Mouse (Mus musculus) liver, embryonic 11.5 days (tissue): Measurements from ENCODE around the gene Slc26a10. TPM values are rescaled to one million over a fixed set of nuclear protein-coding genes. Genes with fewer than 3 reads are reported as not detected.
"Not testable (repeated sequence)": the region's sequence is repeated elsewhere in the genome, so short reads cannot be mapped to it uniquely, and the experiment has no call there.

Experiments used
- ATAC-seq: fragments of 200-750 bp; cut with Nextera tagmentation; replicated peaks from 2 replicates; pipeline ENCODE4 v1.8.0; 2017; ENCODE audit warnings: moderate number of reproducible peaks, mild to moderate bottlenecking, moderate TSS enrichment, moderate library complexity; ENCODE audit not compliant: low FRiP score
- DNase-seq: peaks from one replicate; pipeline ENCODE4 v3.0.0-alpha.2; 2017; ENCODE audit warnings: low spot score
- H3K27ac ChIP-seq: fragments of 300-500 bp; sonication (generic); 2 replicates; pipeline ENCODE4 v1.5.1; 2014; ENCODE audit warnings: mild to moderate bottlenecking, low read depth, low read length, control low read depth
- H3K27me3 ChIP-seq: fragments of 300-500 bp; sonication (generic); replicated peaks from 2 replicates; pipeline ENCODE4 v1.6.1; 2014; ENCODE audit warnings: low read length, mixed read lengths; ENCODE audit not compliant: control insufficient read depth, insufficient read depth
- H3K36me3 ChIP-seq: fragments of 300-500 bp; sonication (generic); 2 replicates; pipeline ENCODE4 v1.6.1; 2014; ENCODE audit warnings: mild to moderate bottlenecking, low read length, moderate library complexity, mixed read lengths; ENCODE audit not compliant: control insufficient read depth, insufficient read depth
- H3K4me1 ChIP-seq: fragments of 300-500 bp; sonication (generic); replicated peaks from 2 replicates; pipeline ENCODE4 v1.6.1; 2014; ENCODE audit warnings: low read length, mixed read lengths; ENCODE audit not compliant: control insufficient read depth, insufficient read depth
- H3K4me2 ChIP-seq: fragments of 300-500 bp; sonication (generic); 2 replicates; pipeline ENCODE4 v1.6.1; 2014; ENCODE audit warnings: mild to moderate bottlenecking, control low read depth, moderate library complexity
- H3K4me3 ChIP-seq: fragments of 300-500 bp; sonication (generic); 2 replicates; pipeline ENCODE4 v1.5.1; 2014; ENCODE audit warnings: low read depth, low read length, control low read depth
- H3K9ac ChIP-seq: fragments of 300-500 bp; sonication (generic); 2 replicates; pipeline ENCODE4 v1.6.1; 2014; ENCODE audit warnings: low read depth, low read length, control low read depth
- H3K9me3 ChIP-seq: fragments of 300-500 bp; sonication (generic); 2 replicates; pipeline ENCODE4 v1.6.1; 2016; ENCODE audit warnings: low read length, inconsistent platforms, mixed read lengths; ENCODE audit not compliant: control insufficient read depth
- WGBS: fragments of 180-500 bp; shearing (Covaris S2); extraction: QIAGEN DNeasy Blood & Tissue Kit; methylation state at CpG from one replicate; pipeline ENCODE4 v1.1.7; 2014; 5-methylcytosine and 5-hydroxymethylcytosine counted together
- polyA plus RNA-seq: library from polyadenylated mRNA; unstranded; fragments of >200 nt; fragmentation: Nextera tagmentation; extraction: Ambion mirVana; gene quantifications from 2 replicates; pipeline ENCODE4 v1.2.1, GENCODE M21; 2014

The Slc26a10 gene
- polyA plus RNA-seq, 1 experiment from 2014 or later: 5.2 TPM

DNA sequence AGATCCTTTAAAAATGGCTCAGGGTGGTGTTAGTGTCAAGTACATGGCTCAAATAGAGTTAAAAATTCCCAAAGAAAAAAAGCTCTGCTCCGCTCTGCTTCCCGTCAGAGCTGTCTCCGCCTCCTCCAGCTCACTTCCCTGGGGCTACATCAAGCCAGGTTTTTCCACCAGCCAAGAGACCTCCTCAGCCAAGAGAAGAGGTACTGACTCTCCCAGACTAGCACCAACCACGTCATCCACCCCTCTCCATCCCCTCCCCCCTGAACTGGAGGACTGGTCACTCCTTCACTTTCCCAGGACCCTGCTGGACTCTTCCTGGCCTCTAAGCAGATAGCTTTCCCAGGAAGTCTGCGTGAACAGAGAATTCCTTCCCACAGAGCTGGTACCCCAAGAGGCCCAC is 15.9 kb upstream of the Slc26a10 start:
- Histone ChIP-seq H3K4me1 (peaks cover 36% of the 10 kb centered on the region), H3K9me3 (no peaks in the 10 kb centered on the region), H3K4me2 (peak overlapping the region; percentile 93), H3K4me3 (peak overlapping the region; percentile 91), H3K36me3 (peaks cover 15% of the 10 kb centered on the region), H3K27me3 (no peaks in the 10 kb centered on the region), H3K27ac (peak overlapping the region; percentile 91), H3K9ac (peak overlapping the region; percentile 95)
- DNase-seq (no peak), ATAC-seq (no peak)
- WGBS: 50% methylated on average over 5 of the region's 5 CpGs

DNA sequence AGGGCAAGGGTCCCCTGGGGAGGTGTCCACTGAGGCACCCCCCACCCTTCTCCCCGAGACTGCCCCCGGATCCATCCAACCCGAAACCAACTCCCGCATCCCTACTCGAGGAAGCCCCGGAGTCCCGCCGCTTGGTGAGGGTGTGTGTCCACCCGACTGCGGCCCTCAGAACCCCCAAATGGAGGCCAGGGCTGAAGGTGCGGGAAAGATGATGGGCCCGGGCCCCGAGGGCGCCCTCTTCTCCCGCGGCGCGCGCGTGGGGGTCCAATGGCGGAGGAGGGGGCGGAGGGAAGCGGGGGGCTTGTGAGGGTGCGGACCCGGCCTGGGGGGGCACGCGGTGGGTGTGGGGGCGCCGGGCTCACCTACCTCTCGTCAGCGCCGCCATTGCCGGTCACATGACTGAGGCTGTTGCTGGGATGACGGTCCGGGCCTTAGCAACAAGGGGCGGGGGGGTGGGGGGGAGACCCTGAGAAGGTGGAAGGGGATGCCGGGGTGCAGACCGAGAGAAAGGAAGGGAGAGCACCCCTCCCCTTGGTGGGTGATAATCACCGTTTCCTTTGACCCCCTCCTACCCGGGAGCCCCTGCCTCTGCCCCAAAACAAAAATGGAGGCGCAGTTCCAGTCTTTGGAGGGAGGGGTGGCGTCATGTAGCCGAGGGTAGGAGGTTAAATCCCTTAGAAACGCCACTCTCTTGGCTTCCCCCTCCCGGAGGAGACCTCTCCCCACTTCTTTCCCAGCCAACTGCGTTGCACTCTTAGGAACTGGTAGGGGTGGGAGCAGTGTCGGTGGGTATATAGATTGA is 15.1 kb upstream of the Slc26a10 start, which contains the start of gene Dtx3:
Gene Dtx3, minus strand, starts transcription at position 401 of the 802 bp plus-strand sequence.
- DNase-seq (no peak), ATAC-seq (peak; percentile 35)
- H3K4me1 ChIP-seq: peaks cover 45% of the 10 kb centered on the region
- no peaks in the 10 kb centered on the region for H3K27me3 ChIP-seq
- H3K4me3 ChIP-seq: peak within 1 kb of the TSS; percentile 91
- peaks cover 15% of the 10 kb centered on the region for H3K36me3 ChIP-seq
- H3K4me2 ChIP-seq: peak within 1 kb of the TSS; percentile 93
- under 1% methylated on average over 42 of the region's 47 CpGs for WGBS
- no peaks in the 10 kb centered on the region for H3K9me3 ChIP-seq
- H3K9ac ChIP-seq: peak within 1 kb of the TSS; percentile 95
- H3K27ac ChIP-seq: peak within 1 kb of the TSS; percentile 91

DNA sequence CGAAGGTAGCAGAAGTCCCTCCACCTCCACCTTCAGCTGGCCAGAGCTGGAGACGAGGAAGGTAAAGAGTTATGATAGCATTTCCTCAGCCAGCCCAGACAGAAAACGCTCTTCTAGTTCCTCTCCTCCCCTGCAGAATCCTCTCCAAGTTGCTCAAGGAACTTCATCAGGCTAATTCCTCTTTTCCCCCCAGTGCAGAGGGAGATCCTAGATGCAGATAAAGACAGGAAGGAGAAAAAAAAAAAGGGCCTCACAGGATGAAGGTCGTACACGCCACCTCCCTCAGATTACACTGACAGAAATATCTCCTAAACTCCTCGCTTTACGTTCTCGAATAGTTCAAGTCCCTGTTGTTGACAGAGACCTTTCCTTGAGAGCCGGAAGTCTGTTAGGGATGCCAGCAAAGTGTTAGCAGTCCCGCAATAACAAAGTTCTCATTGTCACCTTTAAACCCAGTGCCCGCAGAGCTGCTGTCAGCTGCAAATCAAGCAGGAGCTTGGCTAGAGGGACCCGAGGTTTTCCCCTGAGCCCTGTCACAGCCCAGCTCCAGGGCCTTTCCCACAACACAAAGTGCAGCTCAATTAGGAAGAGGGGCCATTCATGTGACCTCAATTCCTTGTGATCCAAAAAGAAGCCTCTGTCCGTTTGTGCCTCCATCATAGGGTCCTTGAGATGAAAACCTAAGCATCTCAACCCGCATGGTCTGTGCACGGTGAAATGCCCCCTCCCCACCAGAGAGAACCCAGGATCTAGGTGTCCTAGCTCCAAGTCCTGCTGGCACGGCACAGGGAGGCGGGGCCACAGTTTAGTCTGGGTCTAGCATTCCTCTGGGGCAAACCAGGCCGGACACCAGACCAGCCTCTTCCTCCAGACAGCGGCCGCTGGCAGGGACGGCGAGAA is 14.2 kb upstream of the Slc26a10 start:
- Histone ChIP-seq H3K4me1 (peaks cover 50% of the 10 kb centered on the region), H3K4me2 (peak overlapping the region; percentile 93), H3K9ac (peak overlapping the region; percentile 95), H3K27me3 (no peaks in the 10 kb centered on the region), H3K4me3 (peak overlapping the region; percentile 91), H3K27ac (peak overlapping the region; percentile 91), H3K36me3 (peaks cover 8% of the 10 kb centered on the region), H3K9me3 (no peaks in the 10 kb centered on the region)
- ATAC-seq (peak; percentile 29), DNase-seq (no peak)
- 10% methylated on average over 22 of the region's 22 CpGs for WGBS

DNA sequence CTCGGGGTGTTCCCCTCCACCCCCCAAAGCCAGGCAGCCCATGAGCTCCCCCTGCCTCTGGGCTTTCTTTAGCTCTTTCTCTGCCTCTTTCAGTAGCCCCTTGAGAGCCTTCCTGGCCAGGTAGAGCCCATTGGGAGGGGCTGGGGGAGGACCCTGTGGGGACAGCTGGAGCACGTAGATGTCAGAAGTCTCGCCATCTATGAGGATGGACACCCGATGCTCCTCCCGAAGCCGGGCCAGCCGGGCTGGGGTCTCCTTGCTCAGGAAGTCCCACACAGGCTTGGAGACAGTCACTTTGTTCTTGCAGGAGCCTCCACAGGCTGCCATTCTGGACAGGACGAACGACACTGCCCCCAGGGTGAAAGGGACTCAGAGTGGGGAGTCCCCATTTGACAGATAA is 12.6 kb upstream of the Slc26a10 start:
- Histone ChIP-seq H3K36me3 (peaks cover 2% of the 10 kb centered on the region; the same call in 1 of the 2 replicates), H3K4me1 (peaks cover 54% of the 10 kb centered on the region), H3K27me3 (no peaks in the 10 kb centered on the region), H3K9ac (peak overlapping the region; percentile 26; the same call in 1 of the 2 replicates), H3K4me3 (no peak overlapping the region), H3K9me3 (no peaks in the 10 kb centered on the region), H3K27ac (peak overlapping the region; percentile 72), H3K4me2 (peak overlapping the region; percentile 41)
- DNase-seq (no peak), ATAC-seq (no peak)
- 84% methylated on average over 9 of the region's 9 CpGs for WGBS

DNA sequence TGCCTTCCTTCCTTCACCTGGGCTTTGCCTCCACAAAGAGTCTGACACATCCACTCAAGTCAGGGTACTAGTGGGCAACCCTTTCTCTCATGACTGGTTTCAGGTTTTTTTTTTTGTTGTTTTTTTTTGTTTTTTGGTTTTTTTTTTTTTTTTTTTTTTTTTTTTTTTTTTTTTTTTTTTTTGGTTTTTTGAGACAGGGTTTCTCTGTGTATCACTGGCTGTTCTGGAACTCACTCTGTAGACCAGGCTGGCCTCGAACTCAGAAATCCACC is 11.5 kb upstream of the Slc26a10 start:
- Histone ChIP-seq H3K4me2 (peak overlapping the region; percentile 92), H3K27ac (peak overlapping the region; percentile 86), H3K4me1 (peaks cover 58% of the 10 kb centered on the region)
- H3K36me3 ChIP-seq, H3K4me3 ChIP-seq, ATAC-seq, H3K9me3 ChIP-seq, DNase-seq, H3K9ac ChIP-seq, H3K27me3 ChIP-seq: not testable (repeated sequence)
- 73% methylated on average over 1 of the region's 1 CpGs for WGBS

DNA sequence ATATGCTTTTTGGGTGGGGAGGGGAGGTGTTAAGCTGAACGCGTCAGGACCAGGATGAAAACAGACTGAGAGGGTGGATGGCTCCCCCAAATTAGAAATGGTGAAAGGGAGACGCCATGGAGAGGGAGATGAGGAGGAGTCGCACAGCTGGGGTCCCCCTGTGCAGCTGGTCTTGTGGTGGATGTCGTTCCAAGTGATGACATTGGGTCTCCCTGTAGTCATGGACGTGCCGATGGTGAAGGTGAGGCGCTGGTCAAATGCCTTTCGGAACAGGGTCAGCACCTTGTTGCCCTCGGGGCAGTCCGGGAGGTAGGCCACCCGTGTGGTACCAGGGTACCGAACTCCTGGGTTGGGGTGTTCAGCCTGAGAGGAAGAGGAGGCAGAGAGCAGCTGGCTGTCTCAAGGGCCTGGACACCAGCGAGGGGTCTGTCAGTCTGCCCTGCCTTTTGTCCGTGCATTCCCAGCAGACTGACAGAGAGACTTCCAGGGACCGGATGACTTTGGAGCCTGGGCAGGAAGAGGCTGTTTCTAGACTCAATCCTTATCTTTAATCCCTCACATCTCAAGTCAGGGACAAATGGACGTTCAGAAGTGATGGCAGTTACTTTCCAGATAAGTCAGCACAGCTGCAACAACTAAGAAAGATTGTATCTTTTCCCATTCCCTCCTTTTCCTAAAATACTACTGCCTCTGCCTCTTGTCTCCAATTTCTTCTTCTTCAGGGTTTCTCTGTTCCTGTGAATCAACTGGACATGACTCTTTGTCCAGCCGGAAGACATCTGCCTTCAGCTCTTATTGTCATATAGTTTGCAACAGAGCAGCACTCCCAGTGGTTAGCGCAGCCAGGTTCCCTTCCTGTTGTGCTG is 11.0 kb upstream of the Slc26a10 start:
- Histone ChIP-seq H3K27ac (peak overlapping the region; percentile 86), H3K4me1 (peaks cover 56% of the 10 kb centered on the region), H3K9me3 (no peaks in the 10 kb centered on the region), H3K4me2 (peak overlapping the region; percentile 92), H3K9ac (peak overlapping the region; percentile 38; the same call in 1 of the 2 replicates), H3K36me3 (peaks cover 8% of the 10 kb centered on the region), H3K4me3 (peak overlapping the region; percentile 66), H3K27me3 (no peaks in the 10 kb centered on the region)
- ATAC-seq (no peak), DNase-seq (no peak)
- 59% methylated on average over 19 of the region's 19 CpGs for WGBS

DNA sequence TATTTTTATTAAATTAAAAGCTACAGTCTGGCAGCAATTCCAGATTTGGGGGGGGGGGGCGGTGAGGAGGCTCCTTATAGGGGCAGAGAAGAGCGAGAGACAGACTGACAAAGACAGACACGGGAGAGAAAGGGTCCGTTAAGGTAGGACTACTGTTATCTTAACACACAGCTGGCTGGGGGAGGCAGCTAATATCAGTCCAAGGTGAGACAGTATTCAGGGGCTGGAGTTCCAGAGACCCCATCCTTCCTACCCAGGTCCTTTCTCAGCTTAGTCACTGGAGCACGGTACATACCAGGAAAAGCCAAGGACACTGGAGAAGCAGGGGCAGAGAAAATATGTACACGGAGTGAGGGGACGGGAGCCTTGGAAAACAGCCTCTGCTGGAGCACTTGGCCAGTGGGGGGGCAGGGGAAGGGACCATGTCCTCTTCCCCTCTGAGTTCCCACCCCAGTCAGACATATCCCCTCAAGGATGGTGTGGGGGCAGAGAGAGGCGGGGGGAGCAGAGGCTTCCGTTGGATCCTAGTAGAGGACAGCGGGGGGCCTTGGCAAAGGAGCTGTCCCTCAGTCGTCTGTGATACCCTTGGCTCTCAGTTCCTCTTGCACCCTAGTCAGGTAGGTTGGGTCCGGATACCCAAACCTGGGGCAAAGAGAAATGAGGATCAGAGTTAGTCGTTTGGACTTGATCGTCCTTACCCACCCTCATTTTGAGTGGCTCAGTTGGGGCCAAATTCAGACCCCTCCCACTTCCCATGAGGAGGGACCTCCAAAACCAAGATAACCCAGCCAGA is 10.1 kb upstream of the Slc26a10 start:
- Histone ChIP-seq H3K9me3 (no peaks in the 10 kb centered on the region), H3K27ac (peak overlapping the region; percentile 86), H3K27me3 (no peaks in the 10 kb centered on the region), H3K4me3 (peak overlapping the region; percentile 66), H3K36me3 (peaks cover 8% of the 10 kb centered on the region), H3K4me1 (peaks cover 55% of the 10 kb centered on the region), H3K4me2 (peak overlapping the region; percentile 92), H3K9ac (peak overlapping the region; percentile 67)
- no peak for DNase-seq
- WGBS: 30% methylated on average over 14 of the region's 14 CpGs
- peak; percentile 49 for ATAC-seq
